Mouse (Mus musculus): Measurements from ENCODE around the gene Pltp. TPM values are rescaled to one million over a fixed set of nuclear protein-coding genes. Genes with fewer than 3 reads are reported as not detected.
A peak's percentile ranks its signal among the peaks of the same experiment; 100 is the strongest.

The Pltp gene
- total RNA-seq, 2 experiments from 2014 or later = 14.8 to 18.6 TPM

DNA sequence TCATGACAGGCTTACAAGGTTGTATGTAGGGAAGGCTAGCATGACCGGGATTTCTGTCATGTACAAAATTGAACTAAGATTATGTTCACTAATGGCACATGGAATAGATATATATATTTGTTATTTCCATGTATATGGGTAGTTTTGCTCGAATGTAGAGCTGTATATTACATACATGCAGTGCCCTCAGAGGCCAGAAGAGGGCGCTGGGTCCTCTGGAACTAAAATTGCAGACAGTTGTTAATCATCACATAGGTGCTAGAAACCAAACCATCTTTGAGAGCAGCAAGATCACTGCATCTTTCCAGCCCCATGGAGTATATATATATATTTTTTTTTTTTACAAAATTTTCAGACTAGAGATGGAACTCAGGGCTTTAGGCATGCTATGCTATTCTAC lies 11.7 kb downstream of the Pltp start:
- no peak for DNase-seq

DNA sequence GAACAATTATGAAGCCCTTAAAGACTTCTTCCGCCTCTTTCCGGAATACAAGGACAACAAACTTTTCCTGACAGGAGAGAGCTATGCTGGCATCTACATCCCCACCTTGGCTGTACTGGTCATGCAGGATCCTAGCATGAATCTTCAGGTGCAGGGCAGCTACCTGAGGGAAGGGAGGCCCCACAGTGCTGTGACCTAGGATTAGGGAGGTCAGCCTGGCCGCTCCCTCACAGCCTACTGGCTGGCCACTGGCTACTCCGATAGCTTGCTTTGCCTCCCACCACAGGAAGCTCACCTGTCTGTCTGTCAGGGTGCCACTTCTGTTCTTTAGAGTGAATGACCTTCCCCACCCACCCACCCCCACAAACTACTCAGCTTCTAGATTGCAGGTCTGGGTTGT lies 22.3 kb downstream of the Pltp start:
- DNase-seq = no peak

DNA sequence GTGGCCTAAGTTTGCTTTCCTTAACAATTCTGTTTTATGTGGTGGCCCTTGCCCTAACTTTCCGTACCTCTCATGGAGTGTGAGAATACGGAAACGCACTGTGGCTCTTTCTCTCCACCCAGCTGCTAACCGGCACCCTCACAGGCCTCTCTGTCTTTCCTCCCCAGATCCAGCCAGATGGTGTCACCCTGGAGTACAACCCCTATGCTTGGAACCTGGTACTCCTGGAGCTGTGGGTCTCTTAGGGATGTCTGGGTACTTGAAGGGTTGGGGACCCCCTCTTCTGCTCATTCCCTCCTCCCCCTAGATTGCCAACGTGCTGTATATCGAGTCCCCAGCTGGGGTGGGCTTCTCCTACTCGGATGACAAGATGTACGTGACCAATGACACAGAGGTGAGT lies 23.0 kb downstream of the Pltp start:
- DNase-seq = no peak

DNA sequence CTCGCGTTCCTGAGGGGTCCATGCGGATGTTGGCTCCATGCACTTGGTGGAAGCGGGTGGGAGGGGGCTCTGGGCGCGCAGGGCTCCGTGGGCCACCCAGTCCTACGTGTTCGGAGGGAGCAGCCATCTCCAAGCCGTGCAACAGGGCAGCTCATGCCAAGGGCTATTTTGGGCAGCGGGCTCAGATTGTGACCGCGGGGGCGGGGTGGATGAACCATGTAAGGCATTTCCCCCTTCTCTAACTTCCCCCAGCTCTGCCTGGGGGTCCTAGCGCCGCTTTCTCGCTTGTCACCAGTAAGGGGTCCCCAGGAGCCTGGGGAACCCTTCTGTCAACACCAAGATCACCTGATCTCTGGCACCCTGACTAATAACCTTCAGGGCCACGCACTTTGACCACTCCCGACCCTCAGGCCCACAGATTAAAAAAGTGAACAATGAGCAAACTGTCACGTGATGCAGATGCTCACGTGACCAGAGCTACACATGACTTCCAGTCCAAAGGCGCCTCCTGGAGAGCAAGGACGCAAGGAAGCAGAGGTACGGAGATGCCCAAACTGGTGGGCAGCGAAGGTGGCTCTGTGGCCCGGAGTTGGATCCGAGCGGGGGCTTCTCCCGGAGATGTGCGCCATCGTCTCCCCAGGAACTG lies 24.1 kb downstream of the Pltp start, which contains the start of gene Neurl2:
Gene Neurl2, minus strand, starts transcription at position 143 of the 646 bp plus-strand sequence.
- peak; percentile 87 for DNase-seq

DNA sequence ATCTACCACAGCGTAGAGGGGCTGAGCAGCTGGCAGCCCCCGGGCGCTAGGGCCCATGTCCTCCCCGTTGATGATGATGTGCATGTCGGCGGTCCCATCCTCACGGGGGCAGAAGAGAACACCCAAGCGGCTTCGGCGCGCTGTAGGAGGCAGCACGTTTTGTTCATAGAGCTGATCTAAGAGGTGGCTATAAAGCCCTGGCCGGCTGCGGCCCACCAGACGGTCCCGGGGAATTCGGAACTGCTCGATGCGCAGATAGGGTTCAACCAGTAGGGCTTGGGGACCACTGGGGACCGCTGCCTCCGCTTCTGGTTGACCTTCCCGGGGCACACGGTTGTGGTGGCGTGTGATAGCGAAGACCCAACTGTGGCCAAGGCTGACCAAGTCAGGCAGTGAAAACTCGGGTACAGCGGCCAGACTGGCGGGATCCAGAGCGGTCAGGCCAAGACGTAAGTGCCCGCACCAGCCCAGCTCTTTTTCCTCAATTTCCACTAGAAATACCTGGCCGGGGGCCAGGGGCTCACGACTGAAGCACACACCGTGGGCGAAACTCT lies 24.7 kb downstream of the Pltp start, which contains the start of gene Ctsa:
Gene Ctsa, plus strand, starts transcription at position 126 of the 554 bp plus-strand sequence.
- DNase-seq = peak; percentile 74

DNA sequence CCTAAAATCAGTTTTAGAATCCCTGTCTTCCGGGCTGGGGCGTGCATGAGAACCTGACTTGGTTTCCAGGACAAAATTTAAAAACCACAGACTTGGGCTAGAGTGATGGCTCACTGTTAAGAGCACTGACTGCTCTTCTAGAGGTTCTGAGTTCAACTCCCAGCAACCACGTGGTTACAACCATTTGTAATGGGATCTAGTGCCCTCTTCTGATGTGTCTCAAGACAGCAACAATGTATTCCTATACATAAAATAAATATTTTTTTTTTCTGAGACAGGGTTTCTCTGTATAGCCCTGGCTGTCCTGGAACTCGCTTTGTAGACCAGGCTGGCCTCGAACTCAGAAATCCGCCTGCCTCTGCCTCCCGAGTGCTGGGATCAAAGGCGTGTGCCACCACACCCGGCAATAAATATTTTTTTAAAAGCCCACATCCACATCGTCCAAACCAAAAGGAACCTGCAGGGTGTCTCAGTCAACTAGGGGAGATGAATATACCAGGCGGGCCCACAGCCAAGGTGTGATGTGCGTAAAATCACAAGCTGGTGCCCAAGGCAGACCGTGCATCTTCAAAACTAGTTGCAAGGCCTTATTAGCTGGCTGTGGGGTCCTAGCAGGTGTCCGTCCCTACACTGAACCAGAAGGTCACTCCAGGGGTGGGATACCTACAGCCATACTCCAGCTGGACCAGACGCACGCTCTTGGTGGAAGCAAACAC lies 25.3 kb downstream of the Pltp start:
- no peak for DNase-seq

DNA sequence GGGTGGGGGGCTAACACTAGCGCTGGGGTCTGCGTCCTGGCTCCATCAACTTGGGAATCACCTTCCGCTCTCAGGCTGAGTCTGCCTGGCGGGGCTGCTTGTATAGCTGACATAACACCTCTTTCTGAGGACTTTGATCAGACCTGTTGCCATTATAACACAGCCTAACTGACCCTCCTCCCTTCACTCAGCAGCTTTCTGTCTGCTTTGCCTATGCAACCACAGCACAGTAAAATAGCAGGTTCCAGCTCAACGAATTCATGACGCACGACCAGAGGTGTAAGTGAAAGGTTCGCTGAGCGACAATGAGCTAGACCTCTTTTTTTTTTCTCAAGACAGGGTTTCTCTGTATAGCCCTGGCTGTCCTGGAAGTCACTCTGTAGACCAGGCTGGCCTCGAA lies 26.5 kb downstream of the Pltp start:
- DNase-seq = no peak

DNA sequence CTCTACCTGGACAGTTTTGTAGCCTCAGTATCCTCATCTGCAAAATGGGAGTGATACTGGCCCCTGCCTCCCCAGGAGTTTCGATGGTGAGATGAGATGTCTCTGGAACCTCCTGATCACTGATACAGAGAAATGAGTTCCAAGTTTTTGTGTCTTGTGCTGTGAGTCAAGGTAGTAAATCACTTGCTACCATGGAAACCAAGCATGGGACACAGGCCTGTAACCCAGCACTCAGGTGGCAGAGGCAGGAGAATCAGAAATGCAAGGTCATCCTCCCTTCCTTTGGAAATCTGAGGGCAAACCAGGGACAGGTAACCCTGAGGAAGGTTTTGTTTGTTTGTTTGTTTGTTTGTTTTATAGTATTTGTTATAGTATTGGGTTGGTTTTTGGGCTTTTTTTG lies 28.4 kb downstream of the Pltp start:
- DNase-seq = no peak

DNA sequence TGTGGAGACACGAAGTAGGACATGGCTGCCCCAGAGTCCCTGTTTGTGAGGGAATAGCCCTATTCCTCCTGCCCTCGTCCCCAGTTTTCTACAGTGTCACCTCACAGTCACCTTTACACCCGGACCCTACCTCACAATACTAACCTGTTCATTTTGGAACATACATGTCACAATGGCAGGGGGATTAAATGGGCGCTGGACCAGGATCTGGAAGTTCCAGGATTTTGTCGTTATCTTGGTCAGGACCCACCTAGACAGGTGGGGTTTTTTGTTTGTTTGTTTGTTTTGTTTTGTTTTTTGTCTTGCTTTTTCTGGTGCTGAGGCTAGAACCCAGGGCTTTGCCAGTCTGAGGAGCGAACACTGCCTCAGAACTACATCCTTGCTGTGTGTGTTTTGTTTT lies 29.1 kb downstream of the Pltp start, which contains the start of gene Spata25:
Gene Spata25, minus strand, starts transcription at position 101 of the 400 bp plus-strand sequence.
- DNase-seq = no peak

DNA sequence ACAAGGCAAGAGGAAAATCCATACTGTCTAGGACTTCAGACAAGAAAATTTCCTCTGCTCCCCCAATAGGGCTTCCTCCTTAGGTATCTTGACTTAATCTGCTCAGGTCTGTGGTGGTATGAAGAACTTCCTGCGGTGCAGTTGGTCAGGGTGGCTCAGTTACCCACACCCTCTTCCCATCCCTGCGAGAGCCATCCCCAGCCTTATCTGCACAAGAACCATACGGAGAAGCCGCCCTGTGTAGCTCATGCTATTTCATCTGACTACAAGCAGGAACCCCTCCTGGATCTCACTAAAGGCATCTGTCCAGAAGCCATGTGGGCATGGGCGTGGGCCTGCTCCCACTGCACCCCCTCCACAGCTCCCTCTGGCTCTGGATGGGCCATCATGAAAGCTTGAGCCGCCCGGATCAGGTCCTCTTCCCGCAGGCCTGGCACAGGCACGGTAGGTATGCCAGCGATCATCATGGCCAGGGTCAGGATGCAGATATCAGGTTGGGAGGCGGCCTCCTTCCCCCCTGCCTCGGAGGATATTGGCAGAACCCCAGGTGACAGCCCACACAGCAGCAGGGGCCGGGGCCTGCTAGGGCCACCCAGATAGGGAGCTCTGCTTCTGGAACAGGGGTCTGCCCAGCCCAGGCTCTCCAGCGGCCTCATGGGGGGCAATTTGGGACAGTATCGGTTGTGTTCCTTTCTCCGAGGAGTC lies 30.2 kb downstream of the Pltp start:
- DNase-seq = no peak

DNA sequence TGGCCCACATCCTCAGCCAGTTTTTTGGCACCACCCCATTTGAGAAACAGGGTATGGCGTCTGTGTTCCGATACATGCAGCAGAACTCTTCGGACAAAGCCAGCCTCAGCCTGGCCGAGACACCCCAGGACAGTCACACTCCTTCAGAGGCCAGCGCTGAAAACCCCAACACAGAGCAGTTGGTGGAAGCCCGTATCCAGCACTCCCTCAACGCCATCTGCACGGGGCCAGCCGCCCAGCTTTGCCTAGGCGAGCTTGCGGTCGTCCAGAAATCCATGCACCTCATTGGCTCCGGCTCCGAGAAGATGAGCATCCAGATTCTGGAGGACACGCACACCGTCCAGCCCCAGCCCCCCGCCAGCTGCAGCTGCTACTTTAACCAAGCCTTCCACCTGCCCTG lies 32.0 kb downstream of the Pltp start:
- DNase-seq = no peak

DNA sequence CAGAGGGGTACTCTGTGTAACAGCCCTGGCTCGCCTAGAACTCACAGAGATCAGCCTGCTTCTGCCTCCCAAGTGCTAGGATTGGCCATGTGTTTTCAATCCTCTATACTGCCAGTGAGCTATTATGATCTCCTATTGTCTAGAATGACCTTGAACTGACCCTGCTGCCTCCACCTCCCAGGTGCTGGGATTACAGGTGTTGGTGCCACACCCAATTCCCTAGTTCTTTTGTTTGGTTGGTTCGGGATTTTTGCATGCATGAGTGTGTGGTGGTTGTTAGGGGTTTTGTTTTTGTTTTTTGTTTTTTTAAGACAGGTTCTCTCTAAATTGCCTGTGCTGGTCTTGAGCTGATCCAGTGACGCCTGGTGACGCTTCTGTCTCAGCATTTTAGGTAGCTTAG lies 33.5 kb downstream of the Pltp start:
- DNase-seq = no peak

DNA sequence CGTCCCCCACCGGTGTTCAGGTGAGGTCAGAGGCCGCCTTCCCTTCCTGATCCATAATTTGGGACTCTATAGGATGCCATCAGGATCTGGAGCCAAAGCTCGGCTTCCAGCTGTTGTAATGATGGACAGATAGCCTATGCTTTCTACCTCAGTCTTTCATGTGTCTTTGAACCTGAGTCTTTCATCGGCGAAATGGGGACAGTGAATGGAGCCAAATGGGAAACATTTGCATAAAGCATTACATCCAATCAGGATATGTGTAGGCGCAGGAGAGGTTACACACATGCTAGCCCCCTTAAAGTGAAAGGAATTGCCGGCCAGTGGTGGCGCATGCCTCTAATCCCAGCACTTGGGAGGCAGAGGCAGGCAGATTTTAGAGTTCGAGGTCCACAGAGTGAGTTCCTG lies 34.3 kb downstream of the Pltp start:
- DNase-seq = no peak

DNA sequence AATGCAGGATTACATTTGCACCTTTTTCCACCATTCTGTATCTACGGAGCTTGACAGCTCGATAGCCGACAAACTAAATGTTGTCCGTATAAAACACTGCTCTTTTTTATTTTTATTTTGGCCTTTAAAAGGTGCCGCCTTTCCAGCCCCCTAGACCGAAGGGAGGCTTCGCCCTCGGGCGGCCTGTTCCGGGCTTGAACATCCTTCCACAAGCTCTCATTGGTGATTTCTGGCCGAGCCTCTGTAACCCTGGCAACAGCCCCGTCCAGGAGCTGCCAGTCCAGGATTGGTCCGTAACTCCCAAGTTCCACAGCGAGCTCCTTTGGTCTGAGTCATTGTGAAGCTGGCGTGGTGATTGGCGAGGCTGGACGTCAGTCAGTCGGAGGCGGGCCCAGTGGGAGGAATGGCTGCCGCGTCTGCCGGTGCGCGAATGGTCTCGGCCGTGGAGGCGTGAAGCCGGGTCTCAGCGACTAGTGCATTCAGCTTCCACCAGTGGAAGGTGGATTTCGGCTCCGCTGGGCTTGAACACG lies 34.8 kb downstream of the Pltp start, which contains the start of gene Zswim1:
Gene Zswim1, plus strand, starts transcription at position 51 of the 530 bp plus-strand sequence.
- DNase-seq = peak; percentile 99

DNA sequence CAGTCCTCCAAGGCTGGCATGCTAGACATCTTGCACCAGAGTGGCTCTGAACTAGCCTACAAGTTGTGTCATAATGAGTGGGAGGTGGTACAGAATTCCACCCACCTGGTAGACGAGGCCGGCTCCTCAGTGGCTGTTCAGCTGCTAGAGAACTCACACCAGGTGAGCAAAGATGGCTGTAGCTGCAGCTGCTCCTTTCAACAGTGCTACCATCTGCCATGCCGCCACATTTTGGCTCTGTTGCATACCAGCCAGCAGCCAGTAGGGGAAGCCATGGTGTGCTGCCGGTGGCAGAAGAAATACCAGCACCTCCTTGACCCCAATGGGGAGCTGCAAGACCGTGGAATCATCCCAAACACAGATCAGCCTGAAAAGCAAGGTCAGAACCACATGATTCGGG lies 36.5 kb downstream of the Pltp start:
- no peak for DNase-seq

DNA sequence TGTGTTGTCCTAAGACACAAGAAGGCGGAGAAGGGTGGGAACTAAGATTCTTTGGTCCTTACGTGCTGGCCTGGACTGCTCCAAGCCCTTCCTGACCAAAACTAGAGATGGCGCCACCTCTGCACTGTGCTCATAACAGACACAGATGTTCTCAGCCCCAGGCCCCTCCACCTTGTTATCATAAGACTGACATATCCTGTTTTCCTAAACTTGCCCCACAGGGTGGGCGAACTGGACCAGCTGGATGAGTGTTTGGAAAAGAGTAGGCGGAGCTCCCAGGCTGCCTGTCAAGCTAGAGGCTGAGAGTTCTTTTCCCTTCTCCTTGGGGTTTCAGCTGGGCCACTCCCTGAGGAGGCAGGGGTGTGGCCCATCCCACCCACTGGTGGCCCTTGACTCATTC lies 39.8 kb downstream of the Pltp start:
- DNase-seq = no peak

DNA sequence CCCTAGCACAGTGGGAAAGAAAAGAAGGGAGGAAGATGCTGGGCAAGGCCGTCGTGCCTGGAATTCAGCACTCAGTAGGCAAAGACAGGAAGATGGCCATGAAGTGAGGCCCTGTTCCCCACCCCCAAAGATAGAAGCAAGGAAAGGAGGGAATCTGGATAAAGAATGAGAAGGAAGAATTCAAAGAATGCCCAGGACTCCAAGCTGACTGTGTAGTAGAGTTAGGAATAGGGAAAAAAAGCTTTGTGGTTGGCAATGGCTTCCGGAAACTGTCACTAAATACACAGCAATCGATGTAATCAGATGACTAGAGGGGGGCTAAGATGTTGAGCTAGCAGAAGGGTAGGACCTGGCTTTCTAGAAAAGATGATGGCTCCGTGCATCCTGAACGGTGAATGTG lies 40.3 kb downstream of the Pltp start:
- DNase-seq = no peak

DNA sequence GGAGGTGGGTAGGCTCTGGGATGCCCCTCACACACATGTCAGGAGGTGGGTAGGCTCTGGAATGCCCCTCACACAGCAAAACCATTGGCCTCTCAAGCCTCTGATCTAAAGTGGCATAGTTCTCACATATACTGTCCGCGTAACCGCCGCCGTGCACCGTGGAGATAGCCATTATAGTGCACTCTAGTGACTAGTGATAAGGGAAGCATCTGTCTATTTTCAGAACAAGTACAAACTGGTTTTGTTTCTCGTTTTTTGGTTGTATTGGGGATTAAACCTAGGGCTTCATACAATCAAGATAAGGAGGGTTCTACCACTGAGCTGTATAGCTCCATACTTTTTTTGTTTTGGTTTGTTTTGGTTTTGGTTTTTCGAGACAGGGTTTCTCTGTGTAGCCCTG lies 41.7 kb downstream of the Pltp start:
- DNase-seq = no peak

DNA sequence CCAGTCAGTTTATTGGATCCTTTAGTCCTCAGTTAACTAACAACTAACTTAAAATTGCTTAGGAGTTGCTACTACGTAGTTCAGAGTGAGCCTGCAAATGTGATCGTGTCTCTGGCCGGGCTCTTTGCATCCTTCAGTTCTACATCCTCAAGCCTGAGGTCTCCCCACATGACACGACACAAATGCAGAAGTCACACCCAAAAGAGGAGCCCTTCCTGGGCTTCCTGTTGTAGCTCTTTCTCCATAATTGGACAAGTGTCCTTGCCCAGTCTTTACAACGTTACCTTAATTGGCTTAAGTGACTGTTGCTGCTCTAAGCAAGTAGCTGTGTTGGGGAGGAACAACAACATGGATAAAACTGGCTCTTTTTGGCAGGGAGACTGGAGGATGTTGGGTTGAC lies 42.2 kb downstream of the Pltp start:
- DNase-seq = no peak

DNA sequence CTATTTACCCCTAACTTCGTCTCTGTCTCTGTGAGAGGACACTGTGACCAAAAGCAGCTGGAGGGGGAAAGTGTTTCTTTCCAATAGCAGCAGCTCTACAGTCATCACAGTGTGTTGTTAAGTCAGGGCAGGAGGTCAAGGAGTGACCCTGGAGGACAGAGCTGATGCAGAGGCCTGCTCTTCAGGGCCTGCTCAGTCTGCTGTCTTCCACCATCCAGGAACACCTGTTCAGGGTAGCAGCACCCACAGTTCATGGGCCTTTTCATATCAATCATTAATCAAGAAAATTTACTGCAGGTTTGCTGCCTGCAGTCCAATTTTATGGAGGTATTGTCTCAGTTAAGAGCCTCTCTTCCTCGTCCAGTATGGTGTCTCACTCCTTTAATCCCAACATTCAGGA lies 44.0 kb downstream of the Pltp start:
- DNase-seq = no peak

DNA sequence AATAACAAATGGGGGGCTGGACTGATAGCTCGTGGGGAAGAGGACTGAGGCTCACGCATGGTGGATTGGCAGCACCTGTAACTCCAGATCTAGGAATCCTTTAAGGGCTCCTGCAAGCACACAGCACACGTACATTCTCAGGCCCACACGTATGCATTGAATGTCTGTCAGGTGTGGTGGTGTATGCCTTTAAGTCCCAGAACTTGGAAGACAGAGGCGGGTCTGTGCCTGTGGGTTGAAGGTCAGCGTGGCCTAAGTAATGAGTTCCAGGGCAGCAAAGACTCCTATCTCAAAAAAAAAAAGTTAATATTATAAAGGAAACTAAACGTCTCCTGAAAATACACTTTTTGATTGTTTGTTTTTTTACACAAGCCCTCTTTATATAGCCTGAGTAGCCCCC lies 50.9 kb downstream of the Pltp start:
- DNase-seq = no peak

DNA sequence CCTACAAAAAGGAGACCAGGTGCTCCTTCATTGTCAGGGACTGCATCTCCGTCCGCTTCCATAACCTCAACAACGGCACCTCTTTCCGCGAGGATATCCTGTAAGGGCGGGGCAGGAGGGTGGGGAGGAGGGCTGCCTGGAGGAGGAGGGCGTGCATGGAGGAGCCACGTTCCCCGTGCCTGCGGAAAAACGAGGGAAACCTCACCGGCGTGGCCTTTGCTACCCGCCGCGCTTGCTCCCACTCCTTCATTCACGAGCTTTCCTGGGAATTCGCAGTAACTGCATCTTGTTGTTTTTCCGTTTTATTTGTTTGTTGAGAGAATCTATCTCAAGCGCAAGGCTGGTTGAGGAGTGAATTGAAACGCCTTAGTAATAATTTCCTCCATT lies 52.2 kb downstream of the Pltp start:
- no peak for DNase-seq

Data from gastrocnemius, postnatal 25 days (tissue).